Mouse (Mus musculus): ENCODE data around the gene Myo1a.

Myo1a gene

DNA sequence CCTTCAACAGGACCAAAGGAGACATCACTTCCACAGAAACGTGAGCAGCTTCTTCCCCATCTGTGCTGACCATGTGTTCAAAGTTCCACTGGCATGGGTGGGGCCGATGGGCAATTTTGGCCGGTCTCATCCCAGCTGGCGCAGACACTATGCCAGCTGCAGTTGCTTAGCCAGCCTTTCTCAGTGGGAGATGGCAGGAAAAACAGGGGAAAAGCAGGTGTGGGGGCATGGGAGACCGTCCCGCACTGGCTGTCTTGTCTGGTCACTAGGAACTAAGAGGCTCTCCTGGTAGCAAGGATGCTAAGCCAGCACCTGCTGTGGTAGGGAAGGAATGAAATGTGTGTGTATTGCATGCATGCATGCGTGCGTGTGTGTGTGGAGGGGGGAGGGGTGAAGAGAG lies 23.5 kb downstream of the Myo1a start:
- no peak for DNase-seq (ENCODE audit: low read depth, low spot score)

DNA sequence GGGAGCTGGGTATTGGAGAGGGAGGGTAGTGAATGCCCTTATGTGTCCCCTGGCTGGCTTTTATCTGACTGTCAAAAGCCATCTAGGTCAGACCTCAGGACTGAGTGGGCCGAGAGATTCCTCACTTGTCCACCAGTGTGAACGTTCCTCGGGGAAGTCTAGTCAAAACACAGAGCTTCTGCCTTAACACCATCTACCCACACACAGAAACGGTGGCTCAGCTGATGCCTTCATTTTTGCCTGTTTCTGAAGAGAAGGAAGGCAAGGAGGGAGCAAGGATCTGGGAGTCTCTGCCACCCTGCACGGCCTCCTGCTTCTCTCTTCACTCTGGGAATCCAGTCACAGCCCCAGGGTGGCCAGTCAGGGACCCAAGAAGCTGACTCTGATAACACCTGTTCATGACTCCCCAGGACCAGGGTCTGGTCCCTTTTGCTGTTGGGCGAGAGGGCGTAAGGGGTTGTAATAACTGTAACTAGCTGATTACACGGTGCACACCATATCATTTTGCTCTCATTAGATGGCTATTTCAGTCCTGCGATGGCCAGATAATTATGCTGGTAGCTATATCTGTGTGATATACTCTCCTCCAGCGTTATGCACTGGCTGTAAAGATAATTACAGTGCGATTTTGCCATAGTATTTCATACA lies 25.4 kb downstream of the Myo1a start:
- no peak for DNase-seq (ENCODE audit: low read depth, low spot score)

DNA sequence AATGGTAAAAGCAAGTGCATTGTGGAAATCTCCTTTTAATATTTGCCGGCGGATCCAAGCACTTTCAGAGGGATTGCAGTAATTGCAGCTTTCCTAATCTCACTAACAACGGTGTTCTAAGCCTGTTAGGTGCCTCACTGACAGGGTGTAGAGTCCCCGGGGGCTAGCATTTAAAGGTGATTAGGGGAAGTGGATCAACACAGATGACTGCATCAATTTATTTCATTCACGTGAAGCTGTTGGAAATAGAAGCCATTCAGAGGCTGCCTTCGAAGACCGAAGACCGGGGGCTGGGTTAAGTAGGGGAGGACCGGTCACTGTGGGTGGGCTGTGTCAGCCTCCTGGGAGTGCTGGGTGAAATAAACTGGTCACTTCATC lies 26.0 kb downstream of the Myo1a start:
- DNase-seq (ENCODE audit: low read depth, low spot score): no peak

DNA sequence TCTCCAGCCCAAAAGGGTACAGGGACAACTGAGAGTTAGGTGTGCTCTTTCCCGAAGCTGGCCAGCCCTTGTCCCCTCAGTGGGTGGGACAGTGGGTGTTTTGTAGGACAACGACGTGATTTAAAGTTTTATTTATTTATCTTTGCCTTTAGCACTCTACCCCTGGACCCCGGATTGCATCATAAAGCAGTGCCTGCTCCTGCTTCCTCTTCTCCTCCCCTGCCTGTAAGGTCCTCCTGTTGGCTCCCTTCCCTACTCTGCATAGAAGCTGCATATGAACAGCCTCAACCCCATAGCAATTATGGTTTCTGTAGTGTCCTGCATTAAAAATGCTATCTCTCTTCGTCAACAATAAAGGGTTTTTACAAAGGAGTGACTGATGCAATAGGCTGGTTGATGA lies 26.4 kb downstream of the Myo1a start:
- DNase-seq (ENCODE audit: low read depth, low spot score): no peak

DNA sequence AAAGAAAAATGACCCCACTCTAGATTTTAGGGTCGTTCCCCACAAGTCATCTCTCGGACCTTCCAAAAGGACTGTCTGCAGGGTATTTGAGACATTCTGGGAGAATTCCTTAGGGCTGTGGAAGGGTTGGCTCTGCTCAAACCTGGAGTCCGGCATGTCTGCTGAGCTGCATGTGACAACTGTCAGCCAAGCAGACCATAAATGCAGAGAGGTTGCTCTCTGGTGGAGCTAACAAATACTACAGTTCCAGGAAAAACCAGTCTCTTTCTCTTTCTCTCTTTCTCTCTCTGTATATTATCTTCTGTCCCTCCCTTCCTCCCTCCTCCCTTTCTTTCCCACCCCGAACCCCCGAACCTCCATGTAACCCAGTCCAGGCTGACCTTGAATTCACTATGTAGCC lies 29.5 kb downstream of the Myo1a start:
- DNase-seq (ENCODE audit: low read depth, low spot score): no peak

DNA sequence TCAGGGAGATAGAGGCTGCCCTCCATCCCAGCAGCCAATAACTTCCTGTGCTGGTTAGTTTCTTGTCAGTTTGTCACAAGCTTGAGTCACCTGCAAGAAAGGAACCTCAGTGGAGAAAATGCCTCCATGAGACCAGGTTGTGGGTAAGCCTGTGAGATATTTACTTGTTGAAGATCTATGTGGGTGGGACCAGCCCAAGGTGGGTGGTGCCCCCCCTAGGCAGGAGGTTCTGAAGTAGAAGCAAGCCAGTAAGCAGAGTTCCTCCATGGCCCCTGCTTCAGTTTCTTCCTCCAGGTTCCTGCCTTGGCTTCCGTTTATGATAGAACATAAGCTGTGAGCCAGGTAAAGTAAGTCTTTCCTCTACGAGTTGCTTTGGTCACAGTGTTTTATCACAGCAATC lies 31.3 kb downstream of the Myo1a start:
- DNase-seq (ENCODE audit: low read depth, low spot score): no peak

DNA sequence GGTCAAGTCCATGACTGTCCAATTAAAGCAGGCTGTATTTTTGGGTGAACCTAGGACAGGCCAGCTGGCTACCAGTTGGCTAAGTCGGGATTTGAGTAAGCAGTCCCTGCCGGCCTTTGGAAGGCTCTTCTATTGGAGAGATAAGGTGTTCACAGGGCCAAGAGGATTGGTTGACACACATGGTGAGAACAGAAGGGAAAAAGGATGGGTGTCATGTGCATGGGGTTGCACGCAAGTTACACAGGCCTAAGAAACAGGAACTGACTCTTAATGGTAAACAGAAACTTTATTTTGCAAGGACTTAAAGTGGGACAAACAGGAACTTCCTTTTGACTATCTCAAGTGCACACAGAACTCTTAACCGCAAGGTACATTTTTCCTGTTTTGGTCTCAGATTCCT lies 31.9 kb downstream of the Myo1a start:
- DNase-seq (ENCODE audit: low read depth, low spot score): no peak

DNA sequence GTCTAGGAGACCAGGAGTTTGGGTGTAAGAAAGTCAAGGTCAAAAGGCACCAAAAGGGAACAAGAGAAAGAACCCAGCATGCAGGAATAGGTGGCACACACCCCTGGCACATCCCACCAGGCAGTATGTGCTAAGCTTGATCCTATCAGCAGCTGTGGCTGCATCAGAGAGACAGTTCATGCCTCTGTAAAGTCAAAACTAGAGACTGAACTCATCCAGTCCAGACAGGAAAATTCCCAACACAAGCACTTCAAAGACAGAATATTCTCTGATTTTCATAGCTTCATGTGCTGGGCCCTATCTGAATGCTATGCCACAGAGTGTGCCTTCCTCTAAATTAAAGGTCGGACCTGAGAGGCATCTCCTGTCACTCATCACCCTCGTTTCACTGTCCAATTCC lies 32.6 kb downstream of the Myo1a start:
- no peak for DNase-seq (ENCODE audit: low read depth, low spot score)

DNA sequence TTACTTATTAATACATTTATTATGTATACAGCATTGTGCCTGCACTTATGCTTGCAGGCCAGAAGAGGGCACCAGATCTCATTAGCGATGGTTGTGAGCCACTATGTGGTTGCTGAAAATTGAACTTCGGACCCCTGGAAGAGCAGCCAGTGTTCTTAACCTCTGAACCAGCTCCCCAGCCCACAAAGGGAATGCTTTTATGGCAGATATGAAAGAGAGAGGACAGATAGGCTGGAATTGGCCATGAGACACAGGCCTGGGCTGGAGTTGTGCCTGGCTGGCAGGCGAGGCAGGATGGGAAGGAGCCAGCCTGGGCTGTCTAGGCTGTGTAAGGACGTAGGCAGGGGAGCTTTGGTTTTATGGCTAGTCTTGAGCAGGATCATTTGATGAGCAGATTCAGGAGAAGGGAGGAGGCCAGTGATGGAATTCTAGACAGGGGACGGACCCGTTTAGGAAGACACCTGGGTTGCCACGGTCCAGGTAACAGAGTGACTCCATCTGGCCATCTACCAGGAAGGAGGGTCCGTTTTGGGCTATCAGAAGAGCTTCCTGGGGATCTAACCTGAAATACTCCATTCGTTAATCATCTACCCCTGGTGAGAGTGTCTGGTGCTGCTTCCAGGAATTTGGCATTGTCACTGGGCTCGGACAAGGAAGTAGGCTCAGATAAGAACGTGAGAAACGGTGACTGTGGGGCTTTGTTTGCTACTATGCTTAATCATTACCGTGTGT lies 33.3 kb downstream of the Myo1a start:
- DNase-seq (ENCODE audit: low read depth, low spot score): no peak

DNA sequence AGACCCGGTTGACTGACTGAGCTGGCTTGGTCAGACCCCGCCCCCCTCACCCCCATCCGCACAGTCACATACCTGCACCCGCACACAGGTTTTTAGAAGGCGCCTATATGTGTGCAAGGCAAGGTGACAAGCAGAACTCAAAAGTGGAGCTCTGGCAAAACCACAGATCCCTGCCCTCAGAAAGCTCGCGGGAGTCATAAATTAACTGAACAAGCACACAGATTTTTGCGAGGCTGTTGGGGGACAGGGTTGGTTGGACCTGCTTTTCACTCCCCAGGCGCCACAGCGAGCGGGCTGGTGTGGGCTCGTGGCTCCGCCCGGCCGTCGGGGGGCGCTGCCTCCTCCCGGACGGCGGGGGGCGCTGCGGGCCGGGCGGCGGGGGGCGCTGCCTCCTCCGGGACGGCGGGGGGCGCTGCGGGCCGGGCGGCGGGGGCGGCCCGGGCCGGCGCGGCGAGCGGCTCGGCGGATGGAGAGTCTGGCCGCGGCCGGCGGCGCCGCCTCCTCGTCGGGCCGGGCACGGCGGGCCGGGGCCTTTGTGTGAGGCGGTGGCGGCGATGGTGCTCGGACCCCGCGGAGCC lies 34.2 kb downstream of the Myo1a start, which contains the start of gene Zbtb39:
Zbtb39 (plus strand) TSS at position 456 of the 578 bp plus-strand sequence.
- DNase-seq (ENCODE audit: low read depth, low spot score): no peak

DNA sequence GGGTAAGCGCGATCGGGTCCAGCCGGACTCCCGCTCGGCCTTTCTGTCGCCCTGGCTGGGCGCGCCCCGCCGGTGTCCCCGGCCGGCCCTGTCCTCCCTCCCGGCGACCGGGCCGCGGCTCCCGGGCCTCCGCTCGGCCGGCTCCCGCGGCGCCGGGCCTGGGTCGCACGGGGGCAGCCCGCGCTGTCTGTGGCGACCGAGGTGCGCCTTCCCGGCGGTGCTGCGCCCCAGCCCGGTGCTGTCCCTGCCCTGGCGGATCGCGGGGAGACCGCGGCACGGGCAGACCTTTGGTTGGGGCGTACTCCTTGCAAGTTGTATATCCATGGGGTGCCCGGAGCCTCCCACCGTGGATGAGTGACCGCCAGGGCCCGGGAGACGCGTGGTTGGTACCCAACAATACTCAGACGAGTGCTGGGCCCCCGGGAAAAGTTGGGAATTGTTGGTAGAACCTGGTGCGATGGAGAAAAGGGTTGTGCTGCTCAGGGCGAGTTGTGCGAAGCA lies 34.7 kb downstream of the Myo1a start:
- no peak for DNase-seq (ENCODE audit: low read depth, low spot score)

DNA sequence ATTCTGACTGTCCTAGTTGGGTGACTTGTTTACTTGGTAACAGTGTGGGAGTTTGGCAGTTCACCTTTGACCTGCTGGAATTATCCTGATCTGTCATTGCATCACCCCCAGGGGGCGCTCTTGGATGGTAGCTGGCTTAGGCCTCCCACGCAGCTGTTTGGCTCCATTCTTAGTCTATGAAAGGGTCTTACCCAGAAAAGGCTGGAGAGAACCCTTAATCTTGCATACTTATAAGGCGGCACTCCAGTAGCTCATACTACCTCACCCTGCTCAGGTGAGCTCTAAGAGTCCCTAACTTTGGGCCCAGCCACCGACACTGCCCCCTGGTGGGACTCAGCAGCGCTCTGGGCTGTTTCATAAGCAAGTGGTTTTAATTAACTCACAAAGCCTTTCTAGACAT lies 39.7 kb downstream of the Myo1a start:
- DNase-seq (ENCODE audit: low read depth, low spot score): no peak

DNA sequence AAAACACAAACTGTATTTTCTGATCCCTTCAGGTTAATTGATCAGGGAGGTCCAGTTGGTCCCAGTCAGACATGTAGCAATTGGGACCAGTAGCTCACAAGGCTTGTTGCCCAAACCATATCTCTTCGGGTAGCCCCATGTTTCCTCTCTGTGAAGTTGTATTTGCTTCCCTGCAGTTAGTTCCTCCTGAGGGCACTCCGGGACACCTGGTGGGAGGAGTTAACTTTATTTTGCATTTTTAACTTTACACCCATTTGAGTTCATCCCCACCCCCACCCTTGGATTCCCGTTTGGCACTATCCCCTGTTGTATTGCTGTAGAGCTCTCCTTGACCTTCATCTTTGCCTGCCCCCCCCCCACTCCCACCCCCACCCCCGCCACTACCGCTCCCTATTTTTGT lies 40.9 kb downstream of the Myo1a start:
- no peak for DNase-seq (ENCODE audit: low read depth, low spot score)

DNA sequence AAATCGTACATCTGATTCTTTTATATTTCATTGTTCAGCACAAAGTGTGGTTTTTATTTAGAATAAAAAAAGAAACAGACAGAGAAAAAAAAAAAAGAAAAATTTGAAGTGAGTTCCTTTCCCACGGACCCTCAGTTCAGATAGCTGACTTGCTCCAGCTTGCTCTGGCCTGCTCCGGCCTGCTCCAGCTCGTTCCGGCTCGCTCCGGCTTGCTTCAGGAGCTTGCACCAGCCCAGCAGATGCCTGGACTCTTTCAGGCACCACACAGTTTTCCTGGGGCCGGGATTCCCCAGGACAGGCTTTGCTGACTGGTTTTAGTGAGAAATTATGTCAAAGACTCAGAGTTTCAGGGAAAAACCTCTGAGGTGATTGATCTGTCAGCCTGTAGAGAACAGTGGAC lies 42.3 kb downstream of the Myo1a start:
- DNase-seq (ENCODE audit: low read depth, low spot score): no peak

DNA sequence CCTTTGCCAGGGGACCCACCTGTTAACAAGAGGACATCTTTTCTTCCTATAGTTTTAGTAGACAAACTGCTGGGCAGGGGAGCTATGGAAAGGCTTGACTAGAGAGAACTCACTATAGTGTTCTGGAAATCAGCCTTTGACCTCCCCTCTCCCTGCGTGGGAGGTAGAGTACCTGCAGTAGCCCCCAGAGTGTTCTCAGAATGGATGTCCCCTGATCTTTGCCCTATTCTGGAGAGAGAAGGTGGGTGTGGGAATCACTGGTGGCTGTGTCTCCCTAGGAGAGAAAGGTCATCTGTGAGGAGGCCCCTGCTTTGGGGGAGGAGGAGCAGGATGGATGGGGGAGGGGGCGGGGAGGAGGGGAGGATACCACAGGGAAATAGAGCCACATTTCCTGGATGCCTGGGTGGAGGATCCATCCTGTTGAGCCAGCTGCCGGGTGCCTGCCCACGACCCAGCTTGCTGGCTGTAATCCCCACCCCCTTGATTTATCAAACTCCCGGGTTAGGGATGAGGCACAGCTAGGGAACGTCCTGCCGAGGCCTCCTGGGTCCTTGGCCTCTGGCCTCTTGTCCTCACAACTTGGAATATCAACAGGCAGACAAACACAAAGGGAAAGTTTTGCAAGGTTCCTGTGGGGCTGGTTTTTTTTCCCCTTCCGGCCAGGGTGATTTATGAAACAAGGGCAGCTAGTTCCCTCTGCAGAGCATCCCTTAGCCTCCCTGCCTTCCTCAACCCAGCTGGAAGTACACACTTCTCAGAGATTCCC lies 44.1 kb downstream of the Myo1a start:
- no peak for DNase-seq (ENCODE audit: low read depth, low spot score)

DNA sequence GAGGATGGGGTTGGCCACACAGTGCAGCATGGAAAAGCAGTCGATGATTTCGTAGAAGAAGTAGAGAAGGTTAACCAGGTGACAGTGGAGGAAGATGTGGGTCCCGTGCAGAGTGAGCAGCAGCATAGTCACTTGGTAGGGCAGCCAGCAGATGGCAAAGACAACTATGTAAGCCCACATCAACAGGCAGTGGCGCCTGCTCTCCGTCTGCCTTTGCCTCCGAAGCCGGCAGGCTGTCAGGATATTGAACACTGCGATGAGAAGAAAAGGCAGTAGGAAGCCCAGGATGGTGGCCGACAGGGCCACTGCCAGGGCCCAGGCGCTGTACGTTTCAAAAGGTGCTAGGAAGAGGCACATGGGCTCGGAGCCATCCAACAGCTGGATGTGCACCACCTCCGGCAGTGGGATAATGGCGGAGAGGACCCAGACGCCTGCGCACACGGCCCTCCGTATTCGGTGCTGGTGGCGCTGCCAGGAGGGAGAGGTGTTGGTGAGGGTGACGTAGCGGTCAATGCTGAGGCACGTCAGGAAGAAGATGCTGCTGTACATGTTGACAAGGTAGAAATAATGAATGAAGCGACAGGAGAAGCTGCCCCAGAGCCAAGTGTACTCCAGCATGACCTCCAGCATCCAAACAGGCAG lies 45.3 kb downstream of the Myo1a start:
- DNase-seq (ENCODE audit: low read depth, low spot score): no peak

DNA sequence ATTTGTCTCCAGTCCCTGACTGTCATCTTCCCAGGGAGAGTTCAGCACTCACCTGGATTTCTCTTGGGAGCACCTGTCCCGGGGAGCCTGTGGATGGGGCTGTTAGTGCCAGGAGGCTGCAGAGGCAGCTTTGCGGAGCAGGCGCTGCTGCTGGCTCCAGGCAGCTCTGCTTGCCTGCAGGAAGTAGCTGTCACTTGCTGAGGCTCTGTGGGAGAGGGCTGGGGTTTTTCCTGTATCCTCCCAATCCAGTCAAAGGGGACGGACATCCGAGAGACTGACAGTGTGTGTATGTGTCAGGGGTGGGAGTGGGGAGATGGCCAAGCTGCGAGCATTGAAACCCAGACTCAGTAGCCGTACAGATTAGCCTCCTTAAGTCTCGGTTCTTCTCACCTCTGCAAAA lies 46.6 kb downstream of the Myo1a start, which contains the start of gene Gpr182:
Gpr182 (minus strand) TSS at position 185 of the 400 bp plus-strand sequence.
- DNase-seq (ENCODE audit: low read depth, low spot score): no peak

DNA sequence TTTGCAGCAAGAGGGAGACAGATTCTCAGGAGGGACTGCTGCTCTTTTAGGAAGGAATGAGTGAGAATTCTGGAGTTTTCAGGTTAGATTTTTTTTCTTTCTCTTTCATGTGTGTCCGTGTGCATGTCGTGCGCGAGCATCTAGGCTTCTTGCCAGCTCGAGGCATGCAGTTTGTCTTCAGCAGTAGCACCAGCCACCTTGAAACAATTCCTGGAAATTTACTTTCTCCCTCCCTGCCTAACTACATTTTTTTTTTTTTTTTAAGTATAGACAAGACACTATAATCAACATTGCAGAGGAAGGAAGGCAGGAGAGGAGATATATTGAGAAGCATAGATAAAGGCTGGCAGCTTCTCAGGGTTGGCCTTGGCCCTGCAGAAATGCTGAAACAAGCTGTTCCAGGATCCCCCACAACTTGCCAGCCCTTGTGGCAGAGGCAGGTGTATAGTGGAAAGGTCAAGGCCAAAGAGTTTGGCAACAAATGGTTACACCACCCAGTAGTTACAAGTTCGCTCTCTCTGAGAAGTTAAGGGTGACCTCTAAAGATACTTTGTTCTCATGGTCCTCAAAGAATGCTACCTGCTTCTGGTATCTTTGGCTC lies 49.7 kb downstream of the Myo1a start:
- DNase-seq (ENCODE audit: low read depth, low spot score): no peak

DNA sequence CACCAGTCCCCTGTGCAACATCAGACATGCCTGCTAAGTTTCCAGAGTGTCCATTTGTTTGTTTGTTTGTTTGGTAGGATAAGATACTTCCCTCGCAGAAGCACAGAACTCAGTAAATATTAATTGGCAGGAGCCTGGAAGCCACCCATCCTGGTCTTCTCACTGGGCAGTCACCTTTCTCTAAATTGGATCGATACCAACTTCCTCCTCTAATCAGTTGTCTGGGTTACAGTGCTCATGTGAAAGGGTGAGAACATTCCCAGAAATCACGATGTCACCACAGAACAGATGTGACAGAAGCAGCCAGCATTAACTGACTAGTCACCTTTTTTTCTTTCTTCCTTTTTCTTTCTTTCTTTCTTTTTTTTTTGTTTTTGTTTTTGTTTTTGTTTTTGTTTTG lies 50.3 kb downstream of the Myo1a start:
- no peak for DNase-seq (ENCODE audit: low read depth, low spot score)

DNA sequence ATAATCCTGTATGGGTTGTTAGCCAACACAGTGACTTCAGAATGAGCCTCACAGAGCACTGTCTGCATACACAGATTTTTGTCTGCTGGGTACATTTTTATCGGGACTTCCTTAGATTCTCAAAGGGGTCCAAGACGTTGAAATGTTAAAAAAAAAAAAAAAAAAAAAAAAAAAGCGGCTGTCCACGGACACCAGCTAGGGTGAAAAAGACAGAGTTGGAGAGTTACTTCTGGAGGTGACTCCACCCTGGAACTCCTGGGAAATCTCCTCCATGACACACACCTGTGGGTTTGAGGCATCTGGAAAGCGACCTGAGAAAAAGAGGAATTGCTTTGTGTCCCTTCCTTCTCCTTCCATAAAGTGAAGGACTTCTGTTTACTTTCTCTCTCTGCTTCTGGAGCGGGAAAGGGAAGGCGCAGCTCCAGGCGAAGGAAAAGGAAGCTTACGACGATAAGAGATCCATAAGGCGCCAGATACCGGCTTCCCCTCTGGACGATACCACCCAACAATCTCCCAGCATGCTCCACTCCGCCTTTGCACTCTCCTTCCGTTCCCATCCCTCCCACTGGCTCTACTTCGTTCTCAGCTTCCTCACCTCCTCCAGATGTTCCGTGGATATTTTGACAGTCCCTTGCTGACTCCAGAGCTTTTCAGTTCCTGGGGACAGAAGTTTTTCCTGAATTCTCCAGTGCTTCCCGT lies 50.9 kb downstream of the Myo1a start:
- DNase-seq (ENCODE audit: low read depth, low spot score): no peak

All from brain, embryonic 18.5 days (tissue).